Mouse (Mus musculus) liver (tissue): ENCODE data around the gene Vdac1.
A peak's percentile ranks its signal among the peaks of the same experiment; 100 is the strongest.
"Not testable (repeated sequence)": the region's sequence is repeated elsewhere in the genome, so short reads cannot be mapped to it uniquely, and the experiment has no call there.

Experiments used
- DNase-seq: peaks from one replicate; pipeline ENCODE4 v3.0.0-alpha.2; 2020; ENCODE audit warnings: mixed read lengths

Gene Vdac1

DNA sequence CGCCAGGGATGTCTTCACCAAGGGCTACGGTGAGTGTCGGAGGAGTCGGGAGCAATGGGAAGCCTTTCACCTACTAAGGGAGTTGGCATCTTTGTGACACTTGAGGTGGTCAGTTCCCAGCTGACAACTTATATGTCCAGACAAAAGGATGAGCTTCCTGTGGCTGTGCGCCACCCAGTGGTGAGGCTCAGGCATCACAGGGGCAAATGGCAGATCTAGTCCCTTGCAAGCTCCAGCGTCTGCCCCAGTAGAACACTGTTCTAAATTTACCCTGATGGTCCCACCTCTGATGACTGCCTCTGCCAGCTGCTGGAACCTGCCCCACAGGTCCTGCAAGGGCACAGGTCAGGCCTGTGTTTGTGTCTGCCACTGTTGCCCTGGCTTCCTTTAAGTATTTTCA, 13.7 kb downstream of the Vdac1 start:
- peak; percentile 72 for DNase-seq

- DNase-seq: no peak
These were observed 16.9 kb downstream of the Vdac1 start for GRCm38 (mm10) chr11:52377579-52377978.

DNA sequence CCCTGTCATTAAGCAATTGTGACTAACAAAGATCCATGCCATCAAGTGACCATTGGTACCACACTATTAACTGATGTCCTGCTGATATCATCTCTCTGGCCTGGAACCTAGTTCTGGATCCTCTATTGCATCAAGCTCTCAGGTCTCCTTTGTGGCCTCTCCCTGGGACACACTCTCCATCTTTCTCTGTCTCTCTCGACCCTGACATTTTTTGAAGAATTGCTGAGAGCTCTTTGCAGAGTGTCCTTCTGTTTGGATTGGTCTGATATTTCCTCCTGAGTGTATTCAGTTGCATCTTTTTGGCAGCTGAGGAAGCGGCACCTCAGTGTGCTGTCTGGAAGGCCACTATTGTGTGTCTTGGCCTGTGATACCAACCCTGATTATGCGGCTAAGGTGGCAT, 18.6 kb downstream of the Vdac1 start:
- no peak for DNase-seq

DNA sequence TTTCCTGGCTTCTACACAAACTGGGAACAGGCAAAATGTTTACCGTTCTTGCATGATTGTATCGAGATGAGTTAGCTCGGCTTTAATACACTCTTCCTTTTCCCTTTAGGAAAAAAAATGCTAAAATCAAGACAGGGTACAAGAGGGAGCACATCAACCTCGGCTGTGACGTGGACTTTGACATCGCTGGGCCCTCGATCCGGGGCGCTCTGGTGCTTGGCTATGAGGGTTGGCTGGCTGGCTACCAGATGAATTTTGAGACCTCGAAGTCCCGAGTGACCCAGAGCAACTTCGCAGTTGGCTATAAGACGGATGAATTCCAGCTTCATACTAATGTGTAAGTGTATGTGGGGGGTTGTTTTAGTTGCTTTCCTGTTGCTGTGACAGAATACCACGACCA, 23.1 kb downstream of the Vdac1 start:
- DNase-seq: no peak

GRCm38 (mm10) chr11:52384667-52385066, 24.0 kb downstream of the Vdac1 start:
- DNase-seq: no peak

DNA sequence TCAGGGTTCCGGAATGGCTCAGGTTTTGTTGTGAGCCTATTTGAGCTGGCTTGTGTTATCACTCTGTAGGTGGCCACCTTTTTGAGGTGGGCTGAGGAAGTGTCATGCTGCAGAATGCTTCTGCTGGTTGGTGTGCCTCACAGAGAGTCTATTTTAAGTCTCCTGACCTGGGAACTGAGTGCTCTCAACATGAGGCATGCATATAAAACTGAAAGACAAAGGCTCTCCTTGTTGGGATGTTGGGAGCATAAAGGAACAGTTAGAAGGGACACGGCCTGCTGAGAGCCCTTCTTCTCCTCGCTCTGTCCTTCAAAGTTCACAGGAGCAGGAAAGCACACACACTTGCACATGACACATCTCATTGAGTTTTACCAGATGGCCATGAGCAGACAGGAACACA, 26.2 kb downstream of the Vdac1 start:
- DNase-seq: no peak

GRCm38 (mm10) chr11:52388150-52388549, 27.5 kb downstream of the Vdac1 start:
- DNase-seq: no peak

- DNase-seq: not testable (repeated sequence)
These were observed 28.3 kb downstream of the Vdac1 start for GRCm38 (mm10) chr11:52388979-52389378.

GRCm38 (mm10) chr11:52389933-52390332, 29.3 kb downstream of the Vdac1 start:
- DNase-seq: no peak

DNA sequence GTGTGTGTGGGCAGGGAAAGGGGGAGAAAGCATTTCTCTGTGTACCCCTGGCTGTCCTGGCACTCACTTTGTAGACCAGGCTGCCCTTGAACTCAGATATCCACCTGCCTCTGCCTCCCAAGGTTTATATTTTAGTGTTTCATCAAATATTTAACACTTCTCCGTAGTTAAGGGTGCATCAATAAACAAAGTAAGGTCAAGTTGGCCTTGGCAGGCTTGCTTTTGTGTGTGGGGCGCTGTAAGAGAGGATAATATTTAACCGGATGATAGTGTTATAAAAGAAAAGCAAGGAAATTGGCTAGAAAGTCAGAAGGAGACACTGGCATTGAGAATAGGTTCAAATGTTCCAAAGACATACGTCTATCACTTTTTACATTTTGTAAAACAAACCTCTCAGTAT, 33.8 kb downstream of the Vdac1 start:
- DNase-seq: no peak

DNA sequence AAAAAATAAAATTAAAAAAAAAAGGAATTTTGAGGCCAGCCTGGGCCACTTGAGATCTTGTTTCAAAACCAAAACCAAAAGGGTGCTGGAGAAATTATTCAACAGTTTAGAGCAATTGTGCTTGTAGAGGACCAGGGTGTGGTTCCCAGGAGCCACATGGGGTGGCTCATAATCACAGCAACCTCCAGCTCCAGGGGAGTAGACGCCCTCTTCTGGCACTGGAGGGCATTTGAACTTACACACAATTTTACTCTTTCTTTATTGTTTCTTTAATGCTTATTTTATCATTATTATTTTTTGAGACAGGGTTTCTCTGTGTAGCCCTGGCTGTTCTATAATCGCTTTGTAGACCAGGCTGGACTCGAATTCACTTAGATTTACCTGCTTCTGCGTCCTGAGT, 34.7 kb downstream of the Vdac1 start:
- no peak for DNase-seq

DNA sequence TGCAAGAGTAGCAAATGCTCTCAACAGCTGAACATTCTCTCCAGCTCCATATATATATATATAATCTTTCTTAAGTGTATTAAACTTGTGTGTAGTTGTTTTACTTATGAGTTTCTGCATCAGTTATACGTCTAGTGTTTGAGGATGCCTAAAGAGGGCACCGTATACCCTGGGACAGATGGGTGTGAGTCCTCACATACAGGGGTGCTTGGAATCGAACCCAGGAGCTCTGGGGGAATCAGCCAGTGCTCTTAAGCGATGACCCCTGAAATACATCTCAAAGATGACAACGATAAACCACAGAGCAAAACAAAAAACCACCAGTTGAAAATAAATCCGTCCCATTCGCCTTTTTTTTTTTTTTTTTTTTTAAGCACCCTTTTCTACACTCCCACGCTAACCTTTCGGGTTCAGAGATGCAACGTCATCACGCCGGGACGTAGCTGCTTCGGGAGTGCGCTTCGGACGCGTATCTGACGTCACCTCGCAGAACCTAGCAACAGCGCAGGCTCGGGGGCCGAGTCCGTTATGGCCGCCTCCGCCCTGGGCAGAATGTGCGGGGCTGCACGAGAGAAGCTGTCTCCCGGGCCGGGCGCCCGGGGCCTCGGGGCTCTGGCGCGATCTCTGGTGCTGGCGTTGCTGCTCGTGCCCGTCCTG, 35.4 kb downstream of the Vdac1 start, which contains the start of gene 9530068E07Rik:
Gene 9530068E07Rik, plus strand, starts transcription at position 489 of the 657 bp plus-strand sequence.
- DNase-seq: peak; percentile 92

DNA sequence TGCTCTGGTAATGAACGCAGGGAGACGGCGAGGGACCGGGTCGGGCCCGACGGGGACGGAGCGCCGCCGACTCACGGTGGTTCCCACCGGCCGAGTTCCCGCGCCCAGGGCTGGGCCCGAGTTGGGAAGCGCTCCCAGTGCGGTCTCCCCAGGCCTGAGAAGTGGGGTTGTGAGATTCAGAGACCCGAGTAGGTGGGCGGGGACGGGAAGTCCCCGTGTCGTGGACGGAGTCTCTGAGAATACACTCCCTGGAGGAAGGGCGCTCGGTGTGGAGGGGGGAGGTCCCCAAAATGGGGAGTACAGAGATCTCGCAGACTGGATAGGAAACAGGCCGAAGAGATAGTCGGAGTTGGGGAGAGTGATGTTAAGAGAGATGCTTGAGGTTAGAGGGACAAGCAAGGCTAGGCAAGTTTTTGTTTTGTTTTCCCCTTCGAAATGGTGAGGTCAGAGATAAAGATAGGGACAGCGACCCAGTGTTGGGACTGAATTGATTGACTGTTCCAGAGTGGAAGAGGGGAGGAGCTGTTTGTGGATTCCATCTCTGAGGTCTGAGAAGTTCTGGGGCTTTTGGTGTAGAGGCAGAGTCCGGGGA, 36.0 kb downstream of the Vdac1 start:
- peak; percentile 9 for DNase-seq

GRCm38 (mm10) chr11:52397385-52397987, 36.8 kb downstream of the Vdac1 start:
- no peak for DNase-seq

- DNase-seq: no peak
These were observed 40.8 kb downstream of the Vdac1 start for GRCm38 (mm10) chr11:52401476-52401875.

DNA sequence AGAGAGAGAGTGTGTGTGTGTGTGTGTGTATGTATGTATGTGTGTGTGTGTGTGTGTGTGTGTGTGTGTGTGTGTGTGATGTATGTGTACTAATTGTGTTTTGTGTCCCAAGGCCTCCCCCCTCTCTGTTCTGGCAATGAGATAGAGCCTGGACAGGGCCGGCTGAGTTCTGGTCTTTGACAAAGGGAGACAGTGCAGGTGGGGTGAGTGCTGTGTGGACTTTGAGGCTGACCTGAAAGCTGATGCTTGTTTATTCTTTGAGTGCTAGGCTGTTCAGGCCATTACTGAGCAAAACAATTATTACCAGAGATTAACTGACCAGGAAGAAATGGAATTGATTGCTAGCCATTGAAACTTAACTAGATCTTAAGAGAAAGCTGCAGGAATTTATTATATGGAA, 41.9 kb downstream of the Vdac1 start:
- DNase-seq: no peak

DNA sequence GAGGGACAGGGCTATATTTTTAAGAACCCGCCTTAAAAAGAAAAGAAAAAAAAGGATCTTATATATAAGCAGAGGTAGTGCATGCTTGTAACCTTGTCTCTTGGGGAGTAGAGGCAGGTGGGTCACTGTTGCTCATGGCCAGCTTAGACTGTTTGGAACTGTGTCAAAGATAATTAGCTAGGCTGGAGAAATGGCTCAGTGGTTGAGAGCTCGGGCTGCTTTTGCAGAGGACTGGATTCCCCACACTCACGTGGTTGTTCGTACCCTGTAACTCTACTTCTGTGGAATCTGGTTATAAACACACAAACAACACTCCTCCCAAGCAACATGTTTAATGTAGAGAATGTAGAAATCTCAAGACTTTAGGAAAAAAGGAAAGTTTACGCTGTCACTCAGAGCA, 43.5 kb downstream of the Vdac1 start:
- no peak for DNase-seq

DNA sequence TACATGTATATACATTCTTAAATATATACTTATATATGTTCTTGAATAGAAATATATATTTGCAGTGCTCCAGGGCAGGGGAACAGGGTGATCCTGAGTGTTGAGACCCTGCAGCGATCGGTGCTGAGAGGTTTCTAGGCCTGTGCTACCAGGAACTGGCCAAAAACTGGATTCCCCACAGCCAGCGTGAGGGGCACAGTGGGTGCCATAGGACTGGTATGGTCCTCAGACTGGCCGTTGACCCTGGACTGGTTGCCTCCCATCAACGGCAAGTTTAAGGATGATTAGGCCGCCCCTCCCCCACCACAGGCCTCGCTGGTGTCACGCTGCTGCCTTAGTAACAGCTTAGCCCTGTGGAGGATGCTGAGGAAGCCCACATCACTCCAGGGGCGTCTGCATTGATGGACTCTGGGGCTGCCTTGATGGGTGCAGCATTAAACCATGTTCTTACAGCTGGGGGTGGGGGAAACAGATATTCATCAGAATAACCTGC, 44.6 kb downstream of the Vdac1 start:
- DNase-seq: no peak

DNA sequence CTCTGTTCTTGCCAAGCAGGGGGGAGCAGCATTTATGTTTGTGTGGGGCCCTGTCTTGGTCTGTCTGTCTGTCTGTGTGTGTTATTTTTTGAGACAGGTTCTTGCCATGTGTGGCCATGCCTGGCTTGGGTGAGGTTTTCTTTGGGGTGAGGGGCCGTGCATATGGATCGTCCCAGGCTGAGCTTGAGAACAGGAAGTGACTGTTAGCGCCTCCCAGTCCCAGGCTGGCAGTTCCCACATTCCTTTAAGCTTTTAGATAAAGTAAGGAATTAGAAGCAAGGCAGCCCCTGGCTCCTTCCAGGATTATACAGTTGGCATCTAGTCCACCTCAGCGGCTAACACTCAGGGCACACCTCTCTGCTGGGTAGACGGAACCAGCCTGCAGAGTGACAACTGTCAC, 48.7 kb downstream of the Vdac1 start:
- DNase-seq: no peak

GRCm38 (mm10) chr11:52418358-52418757, 57.7 kb downstream of the Vdac1 start:
- no peak for DNase-seq

DNA sequence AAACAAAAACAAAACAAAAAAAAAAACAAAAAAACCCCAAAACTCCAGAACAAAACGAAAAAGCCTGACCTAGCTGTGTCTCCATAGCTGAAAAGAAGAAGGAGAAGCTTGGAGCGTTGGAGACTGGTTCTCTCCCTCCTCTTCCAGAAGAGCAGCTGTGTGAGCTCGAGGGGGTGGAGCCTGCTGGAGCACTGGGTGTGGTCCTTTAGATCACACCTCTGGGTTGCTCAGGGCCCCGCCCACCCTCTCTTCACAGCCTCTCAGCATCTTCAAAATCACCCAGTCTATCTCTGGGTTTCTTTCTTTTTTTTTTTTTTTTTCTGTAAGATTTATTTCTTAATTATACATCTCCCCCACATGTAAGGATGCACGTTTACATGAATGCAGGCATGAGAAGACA, 58.6 kb downstream of the Vdac1 start:
- peak; percentile 58 for DNase-seq

- DNase-seq: no peak
These were observed 59.2 kb downstream of the Vdac1 start for GRCm38 (mm10) chr11:52419861-52420260.

- no peak for DNase-seq
These were observed 59.8 kb downstream of the Vdac1 start for GRCm38 (mm10) chr11:52420296-52421052.
